Mouse (Mus musculus) testis, postnatal 10 days (tissue): Measurements from ENCODE around the gene Gm4724.
"Not testable (repeated sequence)": the region's sequence is repeated elsewhere in the genome, so short reads cannot be mapped to it uniquely, and the experiment has no call there.

Source experiments
- DNase-seq: peaks from one replicate; pipeline ENCODE4 v3.0.0; 2021; ENCODE audit warnings: low spot score

The Gm4724 gene

GRCm38 (mm10) chr2:175435707-175436106 is at the start of gene Gm4724:
TSS of gene Gm4724 (minus strand) at chr2:175435807.
- DNase-seq = not testable (repeated sequence)

GRCm38 (mm10) chr2:175469685-175470084 is 34.1 kb upstream of the Gm4724 start, which contains the start of gene Zfp965:
TSS of gene Zfp965 (plus strand) at chr2:175469985.
- DNase-seq = not testable (repeated sequence)
